Mouse (Mus musculus): ENCODE results near the gene Coa3.
A peak's percentile ranks its signal among the peaks of the same experiment; 100 is the strongest.

The Coa3 gene

GRCm38 (mm10) chr11:101279193-101279569, 267 bp upstream of the Coa3 start:
- DNase-seq, result no peak

GRCm38 (mm10) chr11:101277381-101278222, 1.3 kb downstream of the Coa3 start:
- DNase-seq, result no peak

GRCm38 (mm10) chr11:101276319-101277070, 2.4 kb downstream of the Coa3 start:
- DNase-seq, result peak; percentile 93

GRCm38 (mm10) chr11:101275309-101275708, 3.6 kb downstream of the Coa3 start:
- no peak for DNase-seq

- no peak for DNase-seq
Measured at GRCm38 (mm10) chr11:101272446-101272845, 6.5 kb downstream of the Coa3 start.

GRCm38 (mm10) chr11:101269577-101270116, 9.3 kb downstream of the Coa3 start:
- DNase-seq, result no peak

GRCm38 (mm10) chr11:101265906-101266305, 13.0 kb downstream of the Coa3 start:
- no peak for DNase-seq

GRCm38 (mm10) chr11:101264954-101265471, 13.9 kb downstream of the Coa3 start:
- no peak for DNase-seq

- no peak for DNase-seq
Measured at GRCm38 (mm10) chr11:101263989-101264280, 15.0 kb downstream of the Coa3 start.

GRCm38 (mm10) chr11:101263138-101263988, 15.6 kb downstream of the Coa3 start:
- DNase-seq, result peak; percentile 91

- DNase-seq, result peak; percentile 91
Measured at GRCm38 (mm10) chr11:101262272-101262967, 16.5 kb downstream of the Coa3 start.

GRCm38 (mm10) chr11:101260826-101261380, 18.0 kb downstream of the Coa3 start:
- peak; percentile 89 for DNase-seq

- peak; percentile 98 for DNase-seq
Measured at GRCm38 (mm10) chr11:101259948-101260825, 18.7 kb downstream of the Coa3 start, which contains the start of gene Wnk4. TSS of gene Wnk4 (plus strand) at chr11:101260567.

- DNase-seq, result peak; percentile 97
Measured at GRCm38 (mm10) chr11:101259261-101259712, 19.6 kb downstream of the Coa3 start.

- DNase-seq, result peak; percentile 97
Measured at GRCm38 (mm10) chr11:101255826-101256775, 22.8 kb downstream of the Coa3 start.

- DNase-seq, result peak; percentile 98
Measured at GRCm38 (mm10) chr11:101253613-101254389, 25.1 kb downstream of the Coa3 start, which contains the start of gene Vps25. TSS of gene Vps25 (plus strand) at chr11:101253707.

- peak; percentile 89 for DNase-seq
Measured at GRCm38 (mm10) chr11:101252941-101253340, 26.0 kb downstream of the Coa3 start.

- DNase-seq, result no peak
Measured at GRCm38 (mm10) chr11:101251031-101251430, 27.9 kb downstream of the Coa3 start.

All from heart, adult 11 months (tissue).